Mouse (Mus musculus): Measurements from ENCODE around the gene Gnai3.

The Gnai3 gene

DNA sequence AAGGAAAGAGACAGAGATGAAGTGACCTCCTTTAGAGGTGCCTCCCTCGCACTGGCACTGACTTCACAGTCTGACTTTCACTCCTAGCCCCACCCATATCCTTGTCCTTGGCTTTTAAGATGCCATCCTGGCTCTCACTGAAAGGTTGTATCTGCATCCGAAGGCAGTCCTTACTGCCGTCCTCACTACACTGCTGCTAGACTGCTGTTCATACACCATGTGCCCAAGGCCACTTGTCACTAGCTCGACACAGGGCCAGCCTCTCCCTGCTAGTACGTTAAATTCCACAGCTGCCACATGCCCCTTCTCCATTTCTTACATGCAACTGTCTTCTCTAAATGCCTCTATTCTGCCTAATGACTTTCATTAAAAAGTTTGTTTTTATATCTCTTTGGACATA lies 34.6 kb downstream of the Gnai3 start:
- DNase-seq (ENCODE audit: low read depth) = no peak

DNA sequence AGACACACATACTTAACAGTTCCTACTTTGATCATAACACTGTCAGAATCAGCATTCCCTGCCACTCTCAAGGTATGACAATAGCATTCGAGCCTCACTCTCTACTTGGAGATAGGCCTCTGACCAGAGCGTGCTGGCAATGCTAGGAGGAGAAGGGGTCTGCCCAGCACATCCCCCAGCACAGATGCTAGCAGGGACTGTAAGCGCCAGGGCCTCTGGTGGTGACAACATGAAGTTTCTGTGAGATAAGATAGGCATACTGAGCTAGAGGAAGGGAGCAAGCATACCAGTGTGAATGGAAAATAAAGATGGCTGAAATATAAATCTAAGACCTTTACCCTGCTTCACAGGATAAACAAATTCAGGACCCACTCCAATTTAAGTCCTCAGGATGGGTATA lies 40.7 kb downstream of the Gnai3 start:
- DNase-seq (ENCODE audit: low read depth) = no peak

DNA sequence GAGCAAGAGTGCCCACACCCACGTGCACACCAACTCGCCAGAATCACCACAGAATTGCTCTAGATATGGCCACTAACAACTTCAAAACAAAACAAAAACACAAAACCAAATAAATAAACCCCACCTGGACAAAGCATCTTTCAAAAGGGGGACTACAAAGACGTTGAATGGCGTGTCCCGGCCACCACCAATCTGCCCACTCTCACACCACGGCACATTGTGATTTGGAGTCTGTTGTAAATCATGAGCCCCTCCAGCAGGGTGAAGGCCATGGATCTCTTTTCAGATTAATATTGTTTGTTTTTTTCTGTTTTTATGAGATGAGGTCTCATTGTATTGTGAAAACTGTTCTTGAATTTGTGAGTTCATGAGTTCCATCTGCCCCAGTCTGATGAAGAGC lies 43.9 kb downstream of the Gnai3 start:
- DNase-seq (ENCODE audit: low read depth) = no peak

DNA sequence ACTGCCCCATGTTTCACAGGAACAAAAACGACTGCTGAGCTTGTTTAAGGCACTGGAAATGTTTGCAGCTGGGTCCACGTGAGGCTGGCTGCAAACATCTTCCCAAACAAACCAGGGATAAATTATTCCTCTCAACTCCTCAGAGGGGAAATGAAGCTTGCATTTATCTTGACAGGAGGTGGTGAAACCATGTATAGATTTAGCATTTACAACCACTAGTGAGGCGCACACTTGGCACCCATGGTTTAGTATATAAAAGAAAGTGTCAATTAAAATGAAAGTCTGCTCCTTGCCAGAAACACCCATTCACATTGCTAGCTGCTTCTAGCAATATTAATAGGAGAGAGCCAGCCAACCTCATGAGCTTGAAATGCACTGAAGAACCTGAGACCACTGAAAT lies 44.4 kb downstream of the Gnai3 start:
- DNase-seq (ENCODE audit: low read depth) = no peak

DNA sequence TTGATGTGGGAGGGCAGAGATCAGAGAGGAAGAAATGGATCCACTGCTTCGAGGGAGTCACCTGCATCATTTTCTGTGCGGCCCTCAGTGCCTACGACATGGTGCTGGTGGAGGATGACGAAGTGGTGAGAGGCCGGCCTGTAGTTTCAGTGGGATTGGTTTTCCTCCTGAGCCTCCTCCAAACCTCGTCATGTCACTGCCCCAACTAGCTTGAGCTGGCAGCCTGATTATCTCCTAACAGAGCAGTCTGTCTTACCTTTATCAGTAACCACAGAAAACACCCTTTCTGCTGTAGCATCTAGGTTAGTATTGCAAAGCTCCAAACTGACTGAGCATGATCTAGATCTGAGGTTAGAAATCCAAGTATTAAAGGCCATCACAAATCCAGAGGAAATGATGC lies 47.6 kb downstream of the Gnai3 start:
- no peak for DNase-seq (ENCODE audit: low read depth)

DNA sequence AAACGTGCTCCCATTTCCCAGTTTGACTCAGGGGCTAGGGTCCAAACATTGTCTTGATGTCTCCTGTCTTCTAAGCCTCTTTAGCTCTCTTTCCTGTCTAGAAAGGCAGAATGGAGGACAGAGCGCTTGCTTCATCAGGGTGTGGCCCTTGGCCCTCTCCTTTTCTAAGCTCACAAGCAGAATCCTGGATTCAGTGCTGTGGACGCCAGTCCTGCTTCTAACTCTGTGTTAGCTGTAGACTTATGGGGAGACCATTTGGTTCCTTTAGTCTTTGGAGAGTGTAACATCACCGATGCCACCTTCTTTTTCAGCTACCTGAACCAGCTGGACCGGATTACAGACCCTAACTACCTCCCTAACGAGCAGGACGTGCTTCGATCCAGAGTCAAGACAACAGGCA lies 48.3 kb downstream of the Gnai3 start:
- no peak for DNase-seq (ENCODE audit: low read depth)

DNA sequence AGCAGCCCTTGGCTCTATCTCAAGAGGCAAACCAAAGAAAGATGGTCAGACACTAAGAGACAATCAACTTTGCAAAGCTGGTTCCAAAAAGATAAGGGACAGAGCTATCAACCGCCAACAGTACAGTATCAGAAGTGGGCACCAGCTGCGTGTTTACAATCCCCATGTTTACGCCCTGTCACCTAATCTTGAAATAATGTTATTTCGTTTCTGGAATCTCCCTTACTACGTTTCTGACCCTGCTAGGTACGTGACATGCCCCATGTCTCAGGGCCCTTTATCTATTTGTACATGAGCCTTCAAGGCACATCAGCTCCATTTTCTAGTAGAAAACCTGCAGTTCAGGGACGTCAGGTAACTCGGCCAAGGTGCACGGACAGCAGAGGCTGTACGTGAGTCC lies 49.2 kb downstream of the Gnai3 start:
- DNase-seq (ENCODE audit: low read depth) = no peak

DNA sequence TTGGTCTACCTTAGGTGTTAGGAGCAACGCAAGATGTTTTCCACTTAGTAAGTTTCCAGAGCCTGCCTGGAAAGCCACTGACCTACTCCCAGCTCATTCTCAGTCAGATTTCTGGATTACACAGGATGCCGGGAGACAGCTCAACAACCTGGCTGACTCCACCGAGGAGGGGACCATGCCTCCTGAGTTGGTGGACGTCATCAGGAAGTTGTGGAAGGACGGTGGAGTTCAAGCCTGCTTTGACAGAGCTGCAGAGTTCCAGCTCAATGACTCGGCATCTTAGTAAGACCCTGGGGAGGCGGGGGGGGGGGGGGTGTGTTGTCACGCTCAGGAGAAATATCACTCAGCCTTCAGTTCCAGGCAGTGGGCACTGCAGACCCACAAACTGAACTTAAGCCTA lies 49.7 kb downstream of the Gnai3 start:
- DNase-seq (ENCODE audit: low read depth) = no peak

DNA sequence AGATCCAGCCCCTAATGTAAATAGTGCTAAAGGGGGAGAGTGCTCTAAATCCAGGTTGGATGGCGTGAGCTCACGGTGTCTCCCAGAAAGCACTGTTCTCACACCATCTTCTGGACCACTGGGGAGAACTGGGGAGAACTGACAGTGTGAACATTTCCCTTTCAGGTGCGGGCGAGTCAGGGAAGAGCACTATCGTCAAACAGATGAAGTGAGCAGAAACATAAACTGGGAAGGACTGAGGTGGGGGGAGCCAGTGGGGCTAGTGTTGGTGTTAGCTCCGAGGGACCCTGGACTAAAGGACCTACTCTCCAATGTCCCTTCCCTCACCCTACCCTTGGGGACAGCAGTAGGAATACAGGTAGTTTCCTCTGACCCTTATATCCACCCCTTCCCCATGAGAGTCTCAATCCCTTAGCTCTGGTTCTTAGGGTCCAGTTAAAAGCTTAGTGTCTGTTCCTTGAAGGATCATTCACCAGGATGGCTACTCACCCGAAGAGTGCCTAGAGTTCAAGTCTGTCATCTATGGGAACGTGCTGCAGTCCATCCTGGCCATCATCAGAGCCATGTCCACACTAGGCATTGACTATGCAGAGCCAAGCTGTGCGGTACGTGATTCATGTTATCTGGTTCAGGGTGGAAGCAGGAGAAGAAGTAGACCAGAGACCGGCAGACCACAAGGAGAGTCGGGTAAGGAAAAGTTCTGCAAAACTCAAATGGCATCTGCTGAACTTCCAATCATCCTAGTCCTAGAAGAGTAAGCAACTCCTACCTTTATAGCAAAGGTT lies 50.8 kb downstream of the Gnai3 start:
- DNase-seq (ENCODE audit: low read depth) = no peak

DNA sequence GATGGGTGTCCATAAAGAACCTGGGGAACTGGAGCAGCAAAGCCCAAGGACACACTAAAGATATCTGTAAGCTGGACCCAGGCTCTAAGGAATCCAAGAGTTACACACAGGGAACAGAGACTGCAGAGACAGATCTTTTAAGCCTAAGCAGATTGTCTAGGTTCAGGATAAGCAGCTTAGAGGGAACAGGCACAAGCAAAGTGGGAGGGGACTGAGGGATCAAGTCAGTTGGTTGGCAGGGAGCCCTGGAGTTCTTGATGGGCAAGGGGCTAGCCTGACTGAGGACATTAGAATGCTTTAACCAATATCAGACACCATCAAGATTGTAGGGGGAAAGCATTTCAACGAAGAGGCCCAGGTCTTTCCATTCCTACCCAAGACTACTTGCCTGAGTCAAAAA lies 51.8 kb downstream of the Gnai3 start:
- DNase-seq (ENCODE audit: low read depth) = no peak

DNA sequence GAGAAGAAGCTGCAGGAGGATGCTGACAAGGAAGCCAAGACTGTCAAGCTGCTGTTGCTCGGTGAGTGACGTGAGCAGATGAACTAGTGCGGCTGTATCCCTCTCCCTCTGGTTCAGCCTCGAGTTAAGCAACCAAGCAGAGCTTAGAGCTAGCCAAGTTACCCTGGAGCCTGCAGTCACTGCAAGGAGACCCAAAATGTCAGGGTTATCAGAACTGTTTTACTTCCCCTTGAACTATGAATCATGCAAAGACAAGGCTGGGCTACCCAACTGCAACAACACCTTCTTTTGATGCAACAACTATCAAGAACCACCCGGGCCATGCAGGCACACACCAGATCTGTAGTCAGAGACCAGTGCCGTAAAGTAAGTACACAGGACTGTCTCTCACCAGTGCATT lies 52.6 kb downstream of the Gnai3 start:
- no peak for DNase-seq (ENCODE audit: low read depth)

DNA sequence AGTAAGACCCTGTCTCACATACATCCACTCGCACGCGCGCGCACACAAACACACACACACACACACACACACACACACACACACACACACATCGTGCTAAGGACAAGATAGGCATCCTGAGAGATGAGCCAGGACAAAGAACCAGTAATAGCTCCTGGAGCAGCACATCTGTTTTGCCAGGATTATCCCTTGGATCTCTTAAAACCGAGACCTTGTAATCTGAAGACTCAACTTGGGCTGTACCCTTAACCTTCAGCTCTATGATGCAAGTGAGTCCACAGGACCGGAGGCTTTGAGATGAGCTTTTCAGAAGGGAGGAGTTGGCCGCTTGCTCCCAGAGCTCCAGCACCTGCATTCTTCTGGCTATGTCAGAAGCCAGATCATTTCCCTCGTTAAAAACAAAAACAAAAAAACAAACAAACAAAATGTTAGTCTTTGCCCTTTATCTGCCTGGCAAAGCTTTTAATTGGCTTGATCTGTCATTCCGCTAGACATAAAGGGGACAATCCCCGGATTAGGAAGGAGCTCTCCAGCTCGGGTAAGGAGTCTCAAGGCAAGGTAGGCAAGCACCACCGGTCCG lies 53.3 kb downstream of the Gnai3 start, which contains the start of gene Gnat2:
Gene Gnat2, plus strand, starts transcription at position 254 of the 580 bp plus-strand sequence.
- no peak for DNase-seq (ENCODE audit: low read depth)

DNA sequence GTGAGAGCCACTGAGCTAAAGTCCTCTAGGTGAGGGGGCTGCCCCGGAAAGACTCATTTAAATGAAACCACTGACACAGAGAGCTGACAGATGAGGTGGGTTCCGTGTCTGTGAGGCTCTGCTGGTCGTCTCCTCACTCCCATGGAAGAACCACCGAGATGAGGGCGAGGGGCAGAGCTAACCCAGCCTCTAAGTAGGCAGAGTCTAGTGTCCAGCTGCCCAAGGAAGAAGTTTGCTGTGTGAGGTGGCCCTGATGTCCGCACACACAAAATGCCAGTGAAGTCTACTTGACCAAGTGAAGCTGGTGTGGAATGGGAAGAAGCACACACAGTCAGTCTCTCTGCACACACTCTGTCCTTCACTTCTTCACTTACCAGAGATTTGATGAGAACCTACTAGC lies 53.9 kb downstream of the Gnai3 start:
- DNase-seq (ENCODE audit: low read depth) = no peak

DNA sequence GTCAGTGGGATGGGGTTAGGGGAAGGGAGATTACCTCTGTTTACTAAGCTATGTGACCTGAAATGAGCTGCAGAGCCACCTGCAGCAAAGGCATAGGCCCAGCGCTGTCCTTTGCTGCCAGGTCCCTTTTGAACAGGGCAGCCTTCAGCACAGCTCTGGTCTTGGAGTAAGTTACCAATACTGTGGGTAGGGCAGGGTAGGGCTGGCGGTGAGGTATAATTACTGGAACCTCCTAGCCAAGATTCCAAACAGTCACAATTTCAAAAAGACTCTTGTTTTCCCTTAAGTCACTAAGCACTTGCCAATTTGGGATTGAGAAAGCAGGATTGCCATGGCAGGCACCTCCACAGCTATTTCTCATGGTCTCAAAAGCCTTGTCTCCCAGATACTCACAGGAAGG lies 55.4 kb downstream of the Gnai3 start:
- no peak for DNase-seq (ENCODE audit: low read depth)

DNA sequence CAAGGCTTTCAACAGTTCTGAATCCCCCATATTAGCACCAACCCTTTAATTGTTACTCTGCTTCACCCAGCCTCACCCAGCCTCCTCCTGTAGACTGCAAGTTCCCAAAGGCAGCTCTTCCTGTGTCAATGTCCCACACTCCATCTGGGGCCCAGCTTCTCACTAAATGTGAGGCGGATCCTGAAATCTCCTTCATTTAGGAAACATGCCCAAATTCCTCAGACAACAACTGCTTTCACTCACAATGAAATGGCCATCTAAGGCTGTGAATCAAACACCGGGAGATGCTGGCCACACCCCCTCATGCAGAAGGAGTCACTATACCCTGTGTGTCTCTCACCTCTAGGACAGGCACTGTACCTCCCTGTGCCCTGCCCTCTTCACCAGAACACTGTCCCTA lies 56.0 kb downstream of the Gnai3 start:
- no peak for DNase-seq (ENCODE audit: low read depth)

DNA sequence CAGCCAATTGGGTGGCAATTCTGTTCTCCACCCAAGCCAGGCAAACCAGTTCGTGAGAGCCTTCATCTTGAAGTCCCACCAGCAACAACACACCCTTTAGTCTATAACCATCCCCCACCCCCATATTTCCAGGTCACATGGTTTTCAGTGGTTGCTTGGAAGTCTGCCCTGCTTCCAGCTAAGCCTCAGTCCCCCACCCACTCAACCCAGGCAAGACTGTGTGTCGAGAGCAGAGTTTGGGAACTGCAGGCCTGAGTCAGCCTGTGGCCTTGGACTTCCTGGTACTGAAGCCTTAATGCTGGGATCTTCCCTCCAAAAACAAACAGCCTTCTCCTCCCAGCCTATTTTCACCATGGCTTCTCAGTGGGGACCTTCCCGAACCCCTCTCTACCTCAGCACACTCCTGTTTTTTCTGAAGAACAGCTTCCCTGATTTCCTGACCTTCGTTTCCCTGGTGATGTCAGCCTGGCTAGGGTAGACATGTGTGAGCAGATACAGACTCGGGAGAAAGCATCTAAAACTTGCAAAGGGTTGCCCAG lies 57.0 kb downstream of the Gnai3 start:
- no peak for DNase-seq (ENCODE audit: low read depth)

DNA sequence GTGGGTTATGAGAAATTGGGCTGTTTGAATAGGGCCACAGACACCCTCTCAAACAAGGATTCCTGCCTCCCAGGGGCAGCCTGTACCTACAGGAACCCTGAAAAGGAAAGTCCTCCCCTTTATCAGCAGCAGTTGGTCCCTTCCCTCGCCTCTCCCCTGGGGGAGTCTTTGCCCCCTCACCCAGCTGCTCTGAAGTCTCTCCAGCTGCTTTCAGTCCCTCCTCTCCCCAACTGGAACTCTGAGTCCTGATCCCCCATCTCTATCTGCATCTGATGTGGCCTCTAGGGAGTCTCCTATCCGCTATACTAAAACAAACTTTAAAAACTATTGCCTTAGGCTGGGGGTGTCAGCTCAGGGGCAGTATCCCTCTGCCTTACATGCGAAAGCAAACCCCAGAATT lies 58.6 kb downstream of the Gnai3 start:
- DNase-seq (ENCODE audit: low read depth) = no peak

DNA sequence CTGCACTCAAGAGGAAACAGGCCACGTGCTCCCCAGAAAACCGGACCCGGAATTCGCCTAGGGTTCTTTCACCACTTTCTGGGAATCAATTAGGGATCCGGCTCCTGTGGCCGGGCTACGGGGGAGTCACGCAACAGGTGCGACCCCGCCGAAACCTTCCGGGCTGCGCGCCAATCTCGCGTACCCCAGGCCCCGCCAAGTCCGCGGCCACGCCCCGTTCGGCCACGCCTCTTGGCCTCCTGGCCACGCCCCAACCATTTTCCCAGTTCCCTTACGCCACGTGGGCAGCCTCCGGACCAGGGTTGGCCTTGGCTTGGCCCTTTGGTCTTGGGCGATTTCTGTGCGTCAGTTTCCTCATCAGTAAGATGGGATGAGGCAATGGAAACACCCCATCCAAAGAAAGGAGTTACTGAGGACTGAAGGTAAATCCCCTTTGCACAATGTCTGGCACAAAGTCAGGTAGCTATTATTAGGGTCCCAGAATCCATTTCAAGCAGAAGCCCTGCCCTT lies 59.4 kb downstream of the Gnai3 start, which contains the start of gene Ampd2:
Gene Ampd2, minus strand, starts transcription at position 182 of the 510 bp plus-strand sequence.
- DNase-seq (ENCODE audit: low read depth) = peak; percentile 56

DNA sequence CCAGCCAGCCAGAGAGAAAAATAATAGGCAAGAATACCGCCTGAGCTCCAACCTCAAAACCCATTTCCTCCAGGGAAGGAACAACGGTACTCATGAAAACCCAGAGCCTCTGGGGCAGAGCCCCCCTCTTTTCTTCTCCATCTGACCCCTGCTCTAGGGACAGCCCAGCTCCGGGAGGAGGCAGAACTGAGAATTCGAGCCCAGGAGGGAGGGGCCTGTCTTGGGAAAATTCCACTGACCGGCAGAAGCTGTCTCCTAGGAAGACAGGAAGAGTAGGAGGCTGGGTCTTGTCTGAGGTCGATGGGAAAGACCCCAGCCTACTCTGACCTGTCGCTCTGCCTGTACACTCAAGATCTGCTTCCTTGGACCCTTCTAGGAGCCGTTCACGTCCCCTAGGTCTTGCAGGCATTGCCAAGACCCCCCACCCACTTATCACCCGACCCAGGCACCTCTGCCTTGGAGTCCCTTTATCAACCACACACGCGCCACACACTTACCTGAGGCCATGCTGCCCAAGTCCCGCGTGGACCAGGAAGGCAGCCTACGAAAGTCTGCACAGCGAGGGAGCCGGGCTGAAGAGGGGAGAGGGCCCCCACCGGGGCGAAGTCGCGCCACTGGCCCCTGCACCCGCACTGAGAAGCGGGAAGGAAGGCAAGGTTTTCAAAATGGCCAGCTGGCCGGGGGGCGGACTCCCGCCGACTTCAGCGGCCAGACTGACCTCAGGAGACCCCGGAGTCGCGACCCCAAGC lies 60.1 kb downstream of the Gnai3 start:
- DNase-seq (ENCODE audit: low read depth) = no peak

DNA sequence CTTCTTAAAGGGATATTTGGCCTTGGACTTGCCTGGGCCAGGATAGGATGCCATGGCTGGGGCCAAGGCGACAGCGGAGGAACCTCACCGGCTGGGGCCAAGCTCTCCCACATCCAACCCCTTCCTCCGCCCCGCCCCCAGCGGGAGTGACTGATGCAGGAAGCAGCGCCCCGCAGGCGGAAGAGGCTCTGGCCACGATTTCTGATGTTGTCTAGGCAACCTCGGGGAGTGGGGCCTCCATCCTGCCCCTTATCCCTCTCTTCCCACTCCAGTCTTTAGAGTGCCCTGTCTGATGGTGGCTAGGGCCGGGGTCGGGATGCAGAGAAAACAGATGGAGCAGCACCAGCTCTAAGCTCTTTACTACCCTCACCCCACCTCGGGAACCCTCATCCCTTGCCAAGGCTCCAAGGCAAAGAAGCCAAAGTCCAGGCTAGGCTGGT lies 60.6 kb downstream of the Gnai3 start:
- DNase-seq (ENCODE audit: low read depth) = peak; percentile 85

DNA sequence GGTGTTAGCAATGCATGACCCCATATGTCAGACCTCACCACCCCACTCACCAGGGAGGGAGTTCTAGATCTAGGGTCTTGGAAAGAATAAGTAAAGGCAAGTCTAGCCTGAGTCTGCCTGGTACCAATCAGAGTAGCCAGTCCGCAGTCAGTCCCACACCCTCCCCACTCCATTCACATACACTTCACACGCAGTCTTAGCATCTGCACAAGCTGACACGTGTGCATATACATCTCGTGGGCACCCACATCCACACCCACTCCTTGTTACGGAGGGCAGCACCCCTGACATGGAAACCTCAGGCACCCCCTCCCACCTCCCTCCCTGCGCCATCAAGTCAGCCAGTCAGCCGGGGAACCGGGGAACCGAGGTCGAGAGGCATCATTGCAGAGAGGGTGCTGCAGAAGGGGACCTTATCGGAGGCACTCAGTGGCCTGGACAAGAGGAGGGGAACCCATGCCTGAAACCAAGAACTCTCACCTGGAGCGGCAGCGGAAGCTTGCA lies 61.1 kb downstream of the Gnai3 start:
- no peak for DNase-seq (ENCODE audit: low read depth)

DNA sequence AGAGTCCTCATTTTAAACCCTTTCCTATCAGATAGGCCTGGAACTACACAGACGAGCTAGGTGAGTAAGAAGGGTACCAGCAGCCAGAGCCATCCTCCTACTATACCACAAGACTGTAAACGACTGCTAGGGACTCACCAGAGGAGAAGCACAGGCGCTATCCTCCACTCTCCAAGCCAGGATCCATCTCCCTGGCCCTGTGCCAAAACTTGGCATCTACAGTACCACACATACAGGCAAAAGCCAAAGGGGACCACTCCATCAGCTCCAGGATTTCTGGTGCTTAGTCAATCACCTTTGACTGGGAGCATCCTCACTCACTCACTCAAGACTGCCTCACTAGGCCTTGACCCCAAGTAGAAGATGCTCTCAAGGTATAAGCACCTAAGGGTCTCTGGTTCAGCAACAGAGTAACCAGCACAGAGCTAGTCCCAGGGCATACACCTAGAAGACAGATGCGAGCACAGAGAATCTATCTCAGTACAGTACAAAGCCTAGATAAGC lies 62.0 kb downstream of the Gnai3 start:
- no peak for DNase-seq (ENCODE audit: low read depth)

All from c-Kit-positive CD71-negative TER-119-negative erythroid progenitor cells, embryonic 14.5 days (primary cell).